Mouse (Mus musculus) brain, embryonic 14.5 days (tissue): Measurements from ENCODE around the gene Lsamp.

ENCODE experiments used
- CTCF ChIP-seq: fragments of 200-500 bp; IDR thresholded peaks from 2 replicates; pipeline ENCODE4 v1.5.1; 2012; ENCODE audit warnings: inconsistent platforms, mild to moderate bottlenecking, moderate library complexity, borderline replicate concordance; ENCODE audit not compliant: insufficient read depth, insufficient read length; ENCODE audit errors: extremely low read depth
- POLR2A ChIP-seq: fragments of 200-500 bp; IDR thresholded peaks from 2 replicates; pipeline ENCODE4 v1.6.1; 2012; ENCODE audit warnings: mild to moderate bottlenecking, inconsistent platforms, borderline replicate concordance; ENCODE audit not compliant: poor library complexity, insufficient read depth, insufficient read length, severe bottlenecking; ENCODE audit errors: extremely low read depth

GRCm38 (mm10) chr16:40104329-40104728, 120.2 kb downstream of the Lsamp start:
- TF ChIP-seq CTCF (no peak), POLR2A (no peak)
